Mouse (Mus musculus) forebrain, postnatal 0 days (tissue): ENCODE results near the gene Hist1h2bq. TPM values are rescaled to one million over a fixed set of nuclear protein-coding genes. Genes with fewer than 3 reads are reported as not detected.
A peak's percentile ranks its signal among the peaks of the same experiment; 100 is the strongest.

Source experiments
- ATAC-seq: fragments of 200-750 bp; cut with Nextera tagmentation; 2 replicates; pipeline ENCODE4 v1.8.0; 2017; ENCODE audit warnings: mild to moderate bottlenecking, moderate library complexity
- DNase-seq: peaks from one replicate; pipeline ENCODE4 v3.0.0-alpha.2; 2015
- H3K27ac ChIP-seq: fragments of 300-500 bp; sonication (generic); 2 replicates; pipeline ENCODE4 v1.5.1; 2014; ENCODE audit warnings: low read depth, mild to moderate bottlenecking, antibody characterized with exemption, low read length, moderate library complexity, mixed read lengths
- H3K27me3 ChIP-seq: fragments of 300-500 bp; sonication (generic); 2 replicates; pipeline ENCODE4 v1.6.1; 2014; ENCODE audit warnings: mild to moderate bottlenecking, low read length, mixed read lengths; ENCODE audit not compliant: insufficient read depth
- H3K36me3 ChIP-seq: fragments of 300-500 bp; sonication (generic); 2 replicates; pipeline ENCODE4 v1.6.1; 2014; ENCODE audit warnings: mild to moderate bottlenecking, moderate library complexity; ENCODE audit not compliant: insufficient read depth
- H3K4me1 ChIP-seq: fragments of 300-500 bp; sonication (generic); 2 replicates; pipeline ENCODE4 v1.6.1; 2014; ENCODE audit warnings: antibody characterized with exemption; ENCODE audit not compliant: insufficient read depth
- H3K4me2 ChIP-seq: fragments of 300-500 bp; sonication (generic); 2 replicates; pipeline ENCODE4 v1.6.1; 2014; ENCODE audit warnings: low read depth, mild to moderate bottlenecking, moderate library complexity
- H3K4me3 ChIP-seq: fragments of 300-500 bp; sonication (generic); 2 replicates; pipeline ENCODE4 v1.5.1; 2014; ENCODE audit warnings: low read depth, low read length, mixed read lengths
- H3K9ac ChIP-seq: fragments of 300-500 bp; sonication (generic); 2 replicates; pipeline ENCODE4 v1.6.1; 2014; ENCODE audit warnings: mild to moderate bottlenecking
- H3K9me3 ChIP-seq: fragments of 300-500 bp; sonication (generic); 2 replicates; pipeline ENCODE4 v1.6.1; 2016; ENCODE audit warnings: low read length
- CTCF ChIP-seq: sonication (generic); IDR thresholded peaks from 2 replicates; pipeline ENCODE4 v1.5.1; 2016; ENCODE audit warnings: antibody characterized with exemption, control low read depth, low read depth
- WGBS: fragments of 180-500 bp; shearing (Covaris S2); extraction: QIAGEN DNeasy Blood & Tissue Kit; methylation state at CpG from one replicate; pipeline ENCODE4 v1.1.7; 2014; 5-methylcytosine and 5-hydroxymethylcytosine counted together
- microRNA-seq, 2 experiments: library from miRNA; unstranded; fragments of <30 nt; microRNA quantifications; one replicate each; pipeline ENCODE4; 2016
- polyA plus RNA-seq: library from polyadenylated mRNA; unstranded; fragments of >200 nt; fragmentation: Nextera tagmentation; extraction: Ambion mirVana; gene quantifications from 2 replicates; pipeline ENCODE4 v1.2.1, GENCODE M21; 2015
- total RNA-seq: library from RNA; depleted of rRNA; stranded (reverse); fragments of >200 nt; gene quantifications from 2 replicates; pipeline ENCODE4 v1.2.3, GENCODE M21; 2014; rRNA removed

The Hist1h2bq gene
- total and polyA plus RNA-seq, 2 experiments from 2014 or later, result 4.6 to 268 TPM

DNA sequence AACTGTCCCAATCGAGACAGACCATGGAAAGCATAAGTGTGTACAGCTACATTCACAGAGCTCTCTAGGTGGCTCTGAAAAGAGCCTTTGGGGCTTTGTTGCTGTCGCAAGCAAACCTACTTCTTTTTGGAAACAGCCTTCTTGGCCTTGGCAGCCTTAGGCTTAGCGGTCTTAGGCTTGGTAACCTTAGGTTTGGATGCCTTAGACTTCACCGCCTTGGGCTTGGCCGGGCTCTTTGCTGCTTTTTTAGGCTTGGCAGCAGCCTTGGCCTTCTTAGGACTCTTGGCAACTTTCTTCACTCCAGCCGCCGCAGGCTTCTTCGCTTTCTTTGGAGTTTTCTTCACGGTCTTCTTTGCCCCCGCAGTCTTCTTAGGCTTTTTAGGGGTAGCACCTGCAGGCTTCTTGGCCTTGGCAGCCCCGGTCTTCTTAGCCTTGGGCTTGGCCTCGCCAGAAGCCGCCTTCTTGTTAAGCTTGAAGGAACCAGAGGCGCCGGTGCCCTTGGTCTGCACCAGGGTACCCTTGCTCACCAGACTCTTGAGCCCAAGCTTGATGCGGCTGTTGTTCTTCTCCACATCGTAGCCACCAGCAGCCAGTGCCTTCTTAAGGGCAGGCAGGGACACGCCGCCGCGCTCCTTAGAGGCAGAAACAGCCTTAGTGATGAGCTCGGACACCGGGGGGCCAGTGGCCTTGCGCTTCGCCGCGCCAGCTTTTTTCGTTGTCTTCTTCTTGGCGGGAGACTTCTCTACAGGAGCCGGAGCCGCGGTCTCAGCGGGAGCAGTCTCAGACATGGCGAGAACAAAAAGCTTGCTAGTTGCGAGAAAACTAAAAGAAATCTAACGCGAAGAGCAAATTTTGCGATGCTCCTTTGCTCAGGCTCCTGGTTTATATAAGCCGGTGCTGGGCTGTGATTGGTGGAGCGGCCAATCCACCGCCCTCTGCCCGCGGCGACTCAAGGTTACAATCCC, 29.9 kb downstream of the Hist1h2bq start, which contains the start of gene Hist1h1b:
Gene Hist1h1b (minus strand): TSS at position 859 of the 965 bp plus-strand sequence.
- Histone ChIP-seq H3K9me3 (no peaks in the 10 kb centered on the region), H3K4me2 (peak within 1 kb of the TSS; percentile 82), H3K4me3 (peak within 1 kb of the TSS; percentile 45), H3K9ac (peak within 1 kb of the TSS; percentile 51), H3K27me3 (no peaks in the 10 kb centered on the region), H3K36me3 (no peaks in the 10 kb centered on the region), H3K27ac (peak within 1 kb of the TSS; percentile 57), H3K4me1 (peaks cover 22% of the 10 kb centered on the region)
- under 1% methylated on average over 44 of the region's 44 CpGs for WGBS
- no peak for TF ChIP-seq CTCF
- DNase-seq, result peak; percentile 58
- ATAC-seq, result no peak; the same call in 1 of the 2 replicates

DNA sequence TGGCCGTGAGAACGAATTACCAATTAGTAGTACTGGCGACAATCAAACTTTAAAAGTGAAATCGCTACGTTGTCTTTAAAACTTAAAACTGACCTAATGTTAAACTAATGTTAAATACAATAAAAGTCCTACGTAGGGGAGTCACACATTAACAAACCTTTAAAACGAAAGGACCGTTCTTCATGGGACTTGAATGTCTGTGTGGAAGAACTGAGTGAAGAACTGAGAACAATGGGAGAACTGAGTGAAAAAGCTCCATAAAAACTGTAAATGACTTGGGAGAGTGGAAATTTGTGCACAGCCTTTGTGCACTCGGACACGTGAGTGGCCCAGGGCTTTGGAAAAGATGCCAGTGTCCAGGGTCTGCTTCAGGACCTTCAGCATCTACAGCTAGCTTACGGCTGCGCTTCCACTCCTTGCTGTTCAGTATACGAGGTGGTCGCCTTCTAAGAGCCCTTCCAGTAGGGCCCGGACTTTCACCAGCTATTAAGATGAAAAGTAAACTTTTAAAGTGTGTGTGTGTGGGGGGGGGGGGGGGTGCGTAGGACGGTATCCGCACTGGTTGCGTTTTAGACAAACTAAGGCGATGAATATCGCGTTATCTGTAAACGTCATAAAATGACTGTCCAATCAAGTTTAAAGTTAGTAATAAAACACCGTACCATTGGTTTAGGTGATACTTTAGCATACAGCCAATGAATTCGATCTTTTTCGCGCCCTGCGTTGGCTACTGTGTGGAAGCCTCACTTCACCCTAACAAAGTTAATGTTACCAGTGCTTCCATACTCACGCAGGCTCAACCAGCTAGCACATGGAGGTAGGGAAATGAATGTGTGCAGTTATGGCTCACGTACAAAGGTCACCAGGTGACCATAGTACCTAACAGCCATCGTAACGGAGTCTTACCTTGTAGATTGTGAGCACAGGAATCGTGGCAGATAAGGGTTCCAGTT, 30.9 kb downstream of the Hist1h2bq start:
- no peaks in the 10 kb centered on the region for H3K9me3 ChIP-seq
- DNase-seq (peak; percentile 89), ATAC-seq (peak; percentile 96)
- H3K9ac ChIP-seq, result peak overlapping the region; percentile 51
- peak overlapping the region; percentile 82 for H3K4me2 ChIP-seq
- H3K4me3 ChIP-seq, result peak overlapping the region; percentile 45
- no peaks in the 10 kb centered on the region for H3K36me3 ChIP-seq
- peak overlapping the region; percentile 57 for H3K27ac ChIP-seq
- H3K27me3 ChIP-seq, result no peaks in the 10 kb centered on the region
- peaks cover 22% of the 10 kb centered on the region for H3K4me1 ChIP-seq
- WGBS, result 3% methylated on average over 33 of the region's 33 CpGs
- no peak for TF ChIP-seq CTCF

Small RNA genes within 50 kb of the gene (microRNA-seq; reads per million reads assigned to microRNA genes)
- gene Gm19658, result 0 reads per million in 2 experiments
- 0 reads per million in 2 experiments for gene Gm44346
- gene Gm44466, result 0 reads per million in 2 experiments

Other genes with a start within 250 kb of the Hist1h2bq start
Only the 30 nearest of the 31 such genes appear.
- gene Olfr1364, start 228.4 kb downstream of the Hist1h2bq start, total RNA-seq, result not detected in 2 replicates
- not detected in 2 replicates for gene Olfr1364, start 228.4 kb downstream of the Hist1h2bq start, polyA plus RNA-seq
- not detected in 2 replicates for gene Olfr1362, start 196.2 kb downstream of the Hist1h2bq start, total RNA-seq
- gene Olfr1362, start 196.2 kb downstream of the Hist1h2bq start, polyA plus RNA-seq, result not detected in 2 replicates
- not detected in 2 replicates for gene Olfr11, start 167.7 kb downstream of the Hist1h2bq start, total RNA-seq
- gene Olfr11, start 167.7 kb downstream of the Hist1h2bq start, polyA plus RNA-seq, result not detected in 2 replicates
- not detected in 2 replicates for gene Olfr1361, start 146.8 kb downstream of the Hist1h2bq start, total RNA-seq
- not detected in 2 replicates for gene Olfr1361, start 146.8 kb downstream of the Hist1h2bq start, polyA plus RNA-seq
- not detected in 2 replicates for gene Olfr1360, start 132.8 kb downstream of the Hist1h2bq start, total RNA-seq
- gene Olfr1360, start 132.8 kb downstream of the Hist1h2bq start, polyA plus RNA-seq, result not detected in 2 replicates
- not detected in 2 replicates for gene Olfr1359, start 112.1 kb downstream of the Hist1h2bq start, total RNA-seq
- gene Olfr1359, start 112.1 kb downstream of the Hist1h2bq start, polyA plus RNA-seq, result not detected in 2 replicates
- 131 and 141 TPM in 2 replicates for gene Hist1h2bl, start 94.1 kb downstream of the Hist1h2bq start, total RNA-seq
- gene Hist1h2bl, start 94.1 kb downstream of the Hist1h2bq start, polyA plus RNA-seq, result 0.65 and 0.73 TPM in 2 replicates
- 342 and 560 TPM in 2 replicates for gene Hist1h2ai, start 93.8 kb downstream of the Hist1h2bq start, total RNA-seq
- 12.1 and 14.6 TPM in 2 replicates for gene Hist1h2ai, start 93.8 kb downstream of the Hist1h2bq start, polyA plus RNA-seq
- gene Hist1h3h, start 92.5 kb downstream of the Hist1h2bq start, total RNA-seq, result 277 and 308 TPM in 2 replicates
- gene Hist1h3h, start 92.5 kb downstream of the Hist1h2bq start, polyA plus RNA-seq, result 0.75 and 1.3 TPM in 2 replicates
- 308 and 356 TPM in 2 replicates for gene Hist1h2bm, start 88.2 kb downstream of the Hist1h2bq start, total RNA-seq
- 0.34 TPM in 1 of 2 replicates, not detected in the other for gene Hist1h2bm, start 88.2 kb downstream of the Hist1h2bq start, polyA plus RNA-seq
- 282 and 307 TPM in 2 replicates for gene Hist1h4j, start 75.1 kb downstream of the Hist1h2bq start, total RNA-seq
- gene Hist1h4j, start 75.1 kb downstream of the Hist1h2bq start, polyA plus RNA-seq, result not detected in 2 replicates
- gene Hist1h4k, start 59.7 kb downstream of the Hist1h2bq start, total RNA-seq, result 635 and 850 TPM in 2 replicates
- not detected in 2 replicates for gene Hist1h4k, start 59.7 kb downstream of the Hist1h2bq start, polyA plus RNA-seq
- 242 and 258 TPM in 2 replicates for gene Hist1h2ak, start 56.4 kb downstream of the Hist1h2bq start, total RNA-seq
- 4.4 and 5.2 TPM in 2 replicates for gene Hist1h2ak, start 56.4 kb downstream of the Hist1h2bq start, polyA plus RNA-seq
- 157 and 249 TPM in 2 replicates for gene Hist1h2bn, start 56.1 kb downstream of the Hist1h2bq start, total RNA-seq
- not detected in 2 replicates for gene Hist1h2bn, start 56.1 kb downstream of the Hist1h2bq start, polyA plus RNA-seq
- gene Hist1h1b, start 29.6 kb downstream of the Hist1h2bq start, total RNA-seq, result 140 and 182 TPM in 2 replicates
- 4.0 and 4.7 TPM in 2 replicates for gene Hist1h1b, start 29.6 kb downstream of the Hist1h2bq start, polyA plus RNA-seq
- gene Hist1h3i, start 26.8 kb downstream of the Hist1h2bq start, total RNA-seq, result 282 and 291 TPM in 2 replicates
- gene Hist1h3i, start 26.8 kb downstream of the Hist1h2bq start, polyA plus RNA-seq, result 20.0 and 34.1 TPM in 2 replicates
- 143 and 154 TPM in 2 replicates for gene Hist1h2an, start 23.0 kb downstream of the Hist1h2bq start, total RNA-seq
- 1.1 and 1.6 TPM in 2 replicates for gene Hist1h2an, start 23.0 kb downstream of the Hist1h2bq start, polyA plus RNA-seq
- gene Hist1h2bp, start 22.7 kb downstream of the Hist1h2bq start, total RNA-seq, result 46.4 and 70.5 TPM in 2 replicates
- 0.28 TPM in 1 of 2 replicates, not detected in the other for gene Hist1h2bp, start 22.7 kb downstream of the Hist1h2bq start, polyA plus RNA-seq
- 1.0 TPM in 1 of 2 replicates, not detected in the other for gene Hist1h2ao, start 268 bp upstream of the Hist1h2bq start, total RNA-seq
- 1.6 TPM in 1 of 2 replicates, not detected in the other for gene Hist1h2ao, start 268 bp upstream of the Hist1h2bq start, polyA plus RNA-seq
- gene Hist1h4m, start 1.5 kb upstream of the Hist1h2bq start, total RNA-seq, result 1.3 and 1.7 TPM in 2 replicates
- gene Hist1h4m, start 1.5 kb upstream of the Hist1h2bq start, polyA plus RNA-seq, result not detected in 2 replicates
- 2,245 and 2,544 TPM in 2 replicates for gene Hist1h4n, start 22.0 kb upstream of the Hist1h2bq start, total RNA-seq
- gene Hist1h4n, start 22.0 kb upstream of the Hist1h2bq start, polyA plus RNA-seq, result 2.4 and 5.0 TPM in 2 replicates
- gene Hist1h2ap, start 23.3 kb upstream of the Hist1h2bq start, total RNA-seq, result 584 and 748 TPM in 2 replicates
- gene Hist1h2ap, start 23.3 kb upstream of the Hist1h2bq start, polyA plus RNA-seq, result 655 and 1,288 TPM in 2 replicates
- 158 and 260 TPM in 2 replicates for gene Hist1h2br, start 23.5 kb upstream of the Hist1h2bq start, total RNA-seq
- gene Hist1h2br, start 23.5 kb upstream of the Hist1h2bq start, polyA plus RNA-seq, result 4.6 and 4.9 TPM in 2 replicates
- gene Zfp184, start 134.9 kb upstream of the Hist1h2bq start, total RNA-seq, result 20.7 and 21.6 TPM in 2 replicates
- gene Zfp184, start 134.9 kb upstream of the Hist1h2bq start, polyA plus RNA-seq, result 15.3 and 17.2 TPM in 2 replicates
- gene Pom121l2, start 171.0 kb upstream of the Hist1h2bq start, total RNA-seq, result 0.38 TPM in 1 of 2 replicates, not detected in the other
- gene Pom121l2, start 171.0 kb upstream of the Hist1h2bq start, polyA plus RNA-seq, result not detected in 2 replicates
- gene Prss16, start 199.5 kb upstream of the Hist1h2bq start, total RNA-seq, result not detected in 2 replicates
- not detected in 2 replicates for gene Prss16, start 199.5 kb upstream of the Hist1h2bq start, polyA plus RNA-seq
- 9.2 and 47.2 TPM in 2 replicates for gene Hist1h2ah, start 225.4 kb upstream of the Hist1h2bq start, total RNA-seq
- 1.6 and 1.9 TPM in 2 replicates for gene Hist1h2ah, start 225.4 kb upstream of the Hist1h2bq start, polyA plus RNA-seq
- 233 and 262 TPM in 2 replicates for gene Hist1h2bk, start 225.7 kb upstream of the Hist1h2bq start, total RNA-seq
- 0.40 TPM in 1 of 2 replicates, not detected in the other for gene Hist1h2bk, start 225.7 kb upstream of the Hist1h2bq start, polyA plus RNA-seq
- gene Hist1h4i, start 231.2 kb upstream of the Hist1h2bq start, total RNA-seq, result 26.4 and 44.9 TPM in 2 replicates
- gene Hist1h4i, start 231.2 kb upstream of the Hist1h2bq start, polyA plus RNA-seq, result 4.2 and 5.8 TPM in 2 replicates
- 193 and 206 TPM in 2 replicates for gene Hist1h2ag, start 232.7 kb upstream of the Hist1h2bq start, total RNA-seq
- 4.8 and 8.3 TPM in 2 replicates for gene Hist1h2ag, start 232.7 kb upstream of the Hist1h2bq start, polyA plus RNA-seq